Mouse (Mus musculus): ENCODE measurements around the gene Arhgdib.

- TF ChIP-seq CTCF (IDR thresholded peaks at IDR 0.05; ENCODE audit: borderline replicate concordance, insufficient read depth, low read depth, low read length) (no peak), POLR2A (IDR thresholded peaks at IDR 0.05; ENCODE audit: borderline replicate concordance, insufficient read depth, low read length) (no peak)
Observed at GRCm38 (mm10) chr6:136947716-136948115, 6.0 kb upstream of the Arhgdib start.
